Mouse (Mus musculus): ENCODE results near the gene Gpr137c.

DNA sequence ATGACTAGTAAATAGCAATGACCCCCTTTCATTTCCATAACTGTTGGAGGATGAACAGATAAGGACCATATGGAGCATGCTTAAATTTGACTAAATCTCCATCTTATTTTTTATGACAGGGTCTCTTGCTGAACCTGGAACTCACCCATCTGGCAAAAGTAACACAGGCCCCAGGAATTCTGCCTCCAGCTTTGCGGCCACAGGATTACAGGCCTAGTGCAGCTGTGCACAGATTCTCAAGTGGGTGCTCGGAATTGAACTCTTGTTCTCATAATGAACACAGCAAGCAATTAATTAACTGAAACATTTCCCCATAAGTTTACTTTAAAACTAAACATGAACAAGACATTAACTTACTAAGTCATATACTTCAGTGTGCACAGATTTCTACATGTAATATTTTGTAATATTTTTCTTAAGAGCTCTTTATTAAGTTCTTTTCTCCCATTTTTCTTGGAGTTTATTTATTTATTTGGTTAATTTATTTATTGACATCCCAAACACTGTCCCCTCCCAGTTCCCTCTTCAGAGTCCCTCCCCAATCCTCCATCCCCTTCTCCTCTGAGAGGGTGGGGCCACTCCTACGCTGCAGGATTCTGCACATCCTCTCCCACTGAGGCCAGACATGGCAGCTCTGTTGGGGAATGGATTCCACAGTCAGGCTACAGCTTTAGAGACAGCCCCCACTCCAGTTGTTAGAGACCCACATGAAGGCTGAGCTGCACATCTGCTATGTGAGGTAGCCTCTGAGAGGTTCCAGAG, 44.5 kb downstream of the Gpr137c start:
- TF ChIP-seq POLR2A (IDR thresholded peaks at IDR 0.05; ENCODE audit: borderline replicate concordance, extremely low read depth, low read depth, low read length) (no peak), CTCF (IDR thresholded peaks at IDR 0.05; ENCODE audit: insufficient read depth, low read length) (no peak)

All from lung, adult 2 months (tissue).